In the genomic region with DNA sequence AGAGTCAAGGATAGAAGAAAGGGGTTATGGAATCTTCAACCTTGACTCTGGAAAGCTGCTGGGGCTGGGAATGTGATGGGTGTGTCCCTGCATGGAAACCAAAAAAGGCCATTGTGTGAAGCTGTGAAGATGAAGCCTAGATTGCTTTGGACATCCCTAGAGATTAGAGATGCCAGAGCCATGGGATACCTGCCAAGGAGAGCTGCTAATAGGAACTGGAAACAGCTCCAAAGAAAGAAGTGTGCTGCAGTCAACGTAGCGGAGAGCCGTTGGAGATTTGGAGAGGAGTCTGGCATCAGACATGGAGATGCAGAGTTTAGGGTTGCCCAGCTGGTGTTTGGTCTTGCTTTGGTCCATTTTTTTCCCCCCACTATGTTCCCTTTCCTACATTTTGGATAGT, we compare ENCODE assay signal across 19 mouse cellular contexts.
DNase-seq lines count a peak whose midpoint lies in the region; ATAC-seq lines count a peak whose summit lies in the region.
"Had no signal": no experiment of that assay in that cellular context is flagged by ENCODE, and none has a peak within 500 bp of the region (broad histone marks: within the 10 kb centered on the region; RNA-seq: fewer than 3 reads in every experiment).

No protein-coding gene starts in this region.

- peak; percentile 33 to 45 for DNase-seq in cerebellum, postnatal 14 days
- DNase-seq in cerebellum, adult 8-10 months: no peak
- DNase-seq in left cerebral cortex, postnatal 4 days: peak; percentile 10
- DNase-seq in left cerebral cortex, adult 9 months (ENCODE audit: low spot score in 2 of 2): no peak
- peak; percentile 78 for DNase-seq in MN1 (ENCODE audit: low spot score)
- peak; percentile 6 for DNase-seq in Muller cell, postnatal 12 days (ENCODE audit: inconsistent ontology term)
- no peak for DNase-seq in B cell, adult 2 months
- DNase-seq: adrenal gland, adult 2 months; cerebellum, adult 11 months; cerebellum, adult 9-10 months; forebrain, postnatal 0 days; gastrocnemius, adult 2 months; gastrocnemius, postnatal 25 days; kidney, adult 2 months had no signal

- no peak for ATAC-seq in frontal cortex, adult (ENCODE audit: low TSS enrichment)
- ATAC-seq: CD4-positive, CD25-positive, alpha-beta regulatory T cell, adult 4 months; forebrain, embryonic 13.5 days; forebrain, postnatal 0 days; intestine, embryonic 16.5 days; Patski had no signal

- intact Hi-C loops in left cerebral cortex, postnatal 4 days (cut with DNase I): no loop called here

Comparison
In these comparisons a context has a peak if more than half of its experiments do, and no peak if none do; other contexts are left out.
1. DNase-seq: peak in cerebellum, postnatal 14 days (2 of 2), left cerebral cortex, postnatal 4 days (single experiment), MN1 (single experiment) and Muller cell, postnatal 12 days (single experiment); none in cerebellum, adult 8-10 months (single experiment), left cerebral cortex, adult 9 months (0 of 2) and B cell, adult 2 months (0 of 2).